Mouse (Mus musculus): Measurements from ENCODE around the gene Ugt1a2.
"Not testable (repeated sequence)": the region's sequence is repeated elsewhere in the genome, so short reads cannot be mapped to it uniquely, and the experiment has no call there.

The Ugt1a2 gene

DNA sequence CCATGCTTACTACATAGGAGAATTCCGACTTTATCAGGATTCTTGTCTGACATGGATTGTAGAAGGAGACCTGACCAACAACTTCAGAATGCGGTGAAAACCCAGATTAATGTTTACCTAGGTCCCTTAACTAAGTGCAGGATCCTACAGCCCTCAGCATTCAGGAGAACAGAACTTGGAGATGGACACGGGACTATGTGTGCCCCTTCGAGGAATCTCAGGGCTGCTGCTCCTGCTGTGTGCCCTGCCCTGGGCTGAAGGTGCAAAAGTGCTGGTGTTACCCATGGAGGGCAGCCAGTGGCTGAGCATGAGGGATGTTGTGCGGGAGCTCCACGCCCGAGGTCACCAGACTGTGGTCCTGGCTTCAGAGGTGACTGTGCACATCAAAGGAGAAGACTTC is at the start of gene Ugt1a2:
Gene Ugt1a2, plus strand, starts transcription at position 146 of the 400 bp plus-strand sequence.
- DNase-seq (ENCODE audit: inconsistent ontology term), result no peak

DNA sequence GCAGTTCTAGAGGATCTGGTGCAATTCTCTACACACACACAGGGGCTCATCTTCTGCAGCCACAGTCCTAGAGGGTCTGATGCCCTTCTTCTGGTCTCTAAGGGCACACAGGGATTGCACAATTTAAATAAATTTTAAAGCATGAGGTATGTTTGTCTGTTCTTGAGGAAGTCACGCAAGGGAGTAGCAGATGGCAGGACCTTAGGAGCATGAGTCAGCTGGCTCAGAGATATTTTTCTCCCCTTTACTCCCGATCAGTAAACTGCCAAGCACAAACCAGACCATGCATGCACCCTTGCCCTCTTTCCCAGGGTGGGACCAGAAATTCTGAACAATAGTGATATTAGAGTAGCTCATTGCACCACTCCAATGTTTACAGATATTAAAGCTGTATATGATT is 42.0 kb upstream of the Ugt1a2 start:
- DNase-seq (ENCODE audit: inconsistent ontology term), result no peak

DNA sequence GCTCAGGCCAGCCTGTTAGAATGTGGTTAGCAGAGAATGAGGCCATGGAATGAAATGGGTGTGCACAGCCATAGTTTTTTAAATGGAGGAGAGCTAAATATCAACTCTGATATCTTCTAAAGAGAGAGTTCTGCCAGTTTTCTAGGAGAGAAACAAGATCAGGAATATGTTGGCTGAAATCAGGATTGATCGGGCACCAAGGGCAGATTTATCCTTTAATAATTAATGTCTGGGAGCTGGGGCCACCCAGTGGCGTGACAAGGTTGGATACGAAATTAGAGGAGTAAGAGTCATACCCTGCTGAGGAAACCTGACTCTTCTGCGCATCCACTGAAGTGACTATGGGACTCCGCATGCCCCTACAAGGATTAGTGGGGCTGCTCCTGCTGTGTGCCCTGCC is 34.7 kb upstream of the Ugt1a2 start, which contains the start of gene Ugt1a5:
Gene Ugt1a5, plus strand, starts transcription at position 302 of the 400 bp plus-strand sequence.
- DNase-seq (ENCODE audit: inconsistent ontology term), result no peak

- not testable (repeated sequence) for DNase-seq (ENCODE audit: inconsistent ontology term)
Measured at GRCm38 (mm10) chr1:88172190-88172589, 28.2 kb upstream of the Ugt1a2 start.

DNA sequence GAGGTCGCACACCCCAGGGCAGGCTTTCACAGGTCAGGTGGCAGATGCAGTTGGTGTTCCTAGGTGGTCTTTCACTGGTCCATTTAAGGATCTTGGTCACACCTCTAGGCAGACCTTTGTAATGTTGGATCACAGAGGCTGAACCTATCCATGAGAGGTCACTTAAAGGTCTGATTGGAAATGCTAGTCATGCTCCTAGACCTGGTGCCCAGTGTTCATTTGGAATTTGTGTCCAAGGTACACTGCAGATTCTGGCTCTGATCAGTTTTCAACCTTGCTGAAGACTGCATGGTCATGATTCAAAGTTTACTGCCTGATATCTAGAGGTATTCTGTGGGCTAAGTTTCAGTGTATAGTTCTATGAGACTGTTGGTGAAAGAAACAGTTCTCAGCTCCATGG is 20.7 kb upstream of the Ugt1a2 start:
- no peak for DNase-seq (ENCODE audit: inconsistent ontology term)

DNA sequence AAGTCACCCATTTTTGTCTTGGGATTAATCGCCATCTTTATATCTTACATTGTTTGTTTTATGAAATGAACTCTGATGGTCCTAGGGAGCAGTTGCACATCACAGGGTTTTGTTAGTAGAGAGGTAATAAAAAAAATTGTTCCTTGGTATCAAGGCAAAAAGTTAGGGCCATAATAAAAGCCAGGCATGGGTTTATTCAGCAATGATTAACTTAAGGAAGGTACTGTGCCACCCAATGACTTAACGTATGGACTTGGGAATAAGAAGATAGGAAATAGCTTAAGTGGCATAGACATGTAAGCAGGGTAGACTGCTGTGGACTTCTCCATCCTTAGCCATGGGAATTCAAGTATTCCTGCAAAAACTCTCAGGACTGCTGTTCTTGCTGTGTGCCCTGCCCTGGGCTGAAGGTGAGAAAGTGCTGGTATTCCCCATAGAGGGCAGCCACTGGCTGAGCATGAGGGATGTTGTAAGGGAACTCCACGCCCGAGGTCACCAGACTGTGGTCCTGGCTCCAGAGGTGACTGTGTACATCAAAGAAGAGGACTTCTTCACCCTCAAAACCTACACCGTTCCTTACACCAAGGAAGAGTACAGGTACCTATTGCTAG is 14.0 kb upstream of the Ugt1a2 start:
- DNase-seq (ENCODE audit: inconsistent ontology term), result no peak

- DNase-seq (ENCODE audit: inconsistent ontology term), result no peak
Measured at GRCm38 (mm10) chr1:88192136-88192535, 8.3 kb upstream of the Ugt1a2 start.

GRCm38 (mm10) chr1:88195687-88196086 is 4.7 kb upstream of the Ugt1a2 start:
- no peak for DNase-seq (ENCODE audit: inconsistent ontology term)

GRCm38 (mm10) chr1:88197443-88197842 is 3.0 kb upstream of the Ugt1a2 start:
- DNase-seq (ENCODE audit: inconsistent ontology term), result no peak

- no peak for DNase-seq (ENCODE audit: inconsistent ontology term)
Measured at GRCm38 (mm10) chr1:88199996-88200395, 405 bp upstream of the Ugt1a2 start.

GRCm38 (mm10) chr1:88205294-88205922 is 5.0 kb downstream of the Ugt1a2 start, which contains the start of gene Dnajb3:
Gene Dnajb3 (minus strand): TSS chr1:88205782.
- peak; percentile 85 for DNase-seq (ENCODE audit: inconsistent ontology term)

DNA sequence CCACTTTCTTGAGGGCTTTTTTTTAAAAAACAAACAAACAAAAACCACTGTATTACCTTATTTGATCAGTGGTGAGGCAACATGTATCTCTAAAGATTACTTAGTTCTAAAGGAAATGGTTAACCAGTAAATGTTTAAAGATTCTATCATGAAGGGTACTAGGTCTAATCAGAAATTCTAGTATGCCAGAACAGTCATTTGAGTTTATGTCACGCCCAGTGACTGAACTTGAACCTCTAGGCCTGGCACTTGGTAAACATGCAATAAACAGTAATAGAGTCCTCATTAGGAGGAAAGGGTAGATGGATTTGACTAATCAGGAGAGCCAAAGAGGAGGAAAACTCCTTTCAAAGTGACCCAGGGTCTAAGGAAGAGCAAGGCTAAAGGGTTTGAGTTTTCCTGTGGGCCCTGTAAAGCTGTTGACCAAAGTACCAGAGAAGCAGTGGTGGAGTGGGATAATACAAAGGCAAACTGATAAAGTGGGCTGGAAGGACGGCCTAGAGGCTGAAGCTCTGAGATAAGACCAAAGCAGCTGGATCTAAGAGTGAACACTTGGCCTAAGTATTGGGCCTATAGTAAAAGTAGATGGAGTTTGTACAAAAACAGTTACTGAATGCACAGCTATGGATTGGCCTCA is 6.6 kb downstream of the Ugt1a2 start:
- DNase-seq (ENCODE audit: inconsistent ontology term), result no peak

DNA sequence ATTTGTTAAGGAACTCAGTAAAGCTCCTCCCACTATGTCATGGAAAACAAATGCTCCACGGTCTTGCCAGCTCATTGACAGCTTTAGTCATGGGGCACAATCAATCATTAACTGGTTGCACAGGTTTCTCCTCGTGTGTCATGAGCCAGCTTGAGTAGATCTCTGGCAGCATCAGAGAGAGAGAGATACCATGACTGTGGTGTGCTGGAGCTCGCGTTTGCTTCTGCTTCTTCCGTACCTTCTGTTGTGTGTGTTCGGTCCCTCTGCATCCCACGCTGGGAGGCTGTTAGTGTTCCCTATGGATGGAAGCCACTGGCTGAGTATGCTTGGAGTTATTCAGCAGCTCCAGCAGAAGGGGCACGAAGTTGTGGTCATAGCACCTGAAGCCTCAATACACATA is 11.4 kb downstream of the Ugt1a2 start, which contains the start of gene Ugt1a1:
Gene Ugt1a1, plus strand, starts transcription at position 148 of the 400 bp plus-strand sequence.
- no peak for DNase-seq (ENCODE audit: inconsistent ontology term)

DNA sequence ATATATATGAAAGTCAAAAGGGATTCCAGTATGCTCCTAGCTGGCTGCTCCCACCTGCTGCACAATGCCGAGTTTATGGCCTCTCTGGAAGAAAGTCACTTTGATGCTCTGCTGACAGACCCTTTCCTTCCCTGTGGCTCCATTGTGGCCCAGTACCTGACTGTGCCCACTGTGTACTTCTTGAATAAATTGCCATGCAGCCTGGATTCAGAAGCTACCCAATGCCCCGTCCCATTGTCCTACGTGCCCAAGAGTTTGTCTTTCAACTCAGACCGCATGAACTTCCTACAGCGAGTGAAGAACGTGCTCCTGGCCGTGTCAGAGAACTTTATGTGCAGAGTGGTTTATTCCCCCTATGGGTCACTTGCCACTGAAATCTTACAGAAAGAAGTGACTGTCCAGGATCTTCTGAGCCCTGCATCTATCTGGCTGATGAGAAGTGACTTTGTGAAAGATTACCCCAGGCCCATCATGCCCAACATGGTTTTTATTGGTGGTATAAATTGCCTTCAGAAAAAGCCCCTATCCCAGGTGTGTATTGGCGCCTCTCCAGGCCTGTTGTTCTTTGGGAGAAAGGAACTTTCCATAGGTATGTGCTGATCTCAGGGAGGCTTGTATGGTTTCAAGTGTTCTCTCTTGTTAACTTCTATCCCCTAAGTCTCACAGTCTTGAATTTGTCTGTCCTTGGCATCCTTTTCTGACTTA is 12.1 kb downstream of the Ugt1a2 start:
- DNase-seq (ENCODE audit: inconsistent ontology term), result peak; percentile 17

- DNase-seq (ENCODE audit: inconsistent ontology term), result peak; percentile 12
Measured at GRCm38 (mm10) chr1:88213061-88213460, 12.7 kb downstream of the Ugt1a2 start.

DNA sequence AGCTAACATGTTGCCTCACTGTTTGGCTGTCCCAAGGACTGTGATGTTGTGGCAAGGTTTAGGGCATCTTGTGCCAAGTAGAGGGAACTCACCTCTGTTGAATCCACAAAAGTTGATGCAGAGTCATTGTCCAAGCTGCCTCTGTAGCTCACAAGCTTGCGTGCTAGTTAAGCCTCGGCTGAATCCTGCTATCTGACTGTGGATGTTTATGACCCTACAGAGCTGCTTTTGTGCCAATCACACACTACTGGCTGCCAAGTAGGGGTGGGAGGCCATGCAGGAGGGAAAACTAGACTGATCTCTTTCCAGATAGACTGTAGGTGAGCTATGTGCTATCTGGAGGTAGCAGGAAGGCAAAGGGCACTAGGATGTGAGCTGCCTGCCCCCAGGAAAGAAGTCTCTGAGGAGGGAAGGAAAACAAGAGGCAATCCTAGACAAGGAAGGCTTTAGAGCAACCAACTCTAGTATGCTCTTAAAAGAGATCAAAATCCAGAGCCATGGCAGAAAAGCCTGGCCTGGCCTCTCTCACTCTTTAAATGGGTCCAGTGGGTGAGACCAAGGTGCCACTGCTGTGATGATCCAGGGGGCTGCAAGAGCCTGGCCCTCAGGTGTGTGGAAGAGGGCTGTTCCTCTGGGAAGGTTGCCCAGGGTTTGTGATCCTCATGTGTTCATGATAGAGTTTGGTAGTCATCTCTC is 13.5 kb downstream of the Ugt1a2 start:
- peak; percentile 15 for DNase-seq (ENCODE audit: inconsistent ontology term)

DNA sequence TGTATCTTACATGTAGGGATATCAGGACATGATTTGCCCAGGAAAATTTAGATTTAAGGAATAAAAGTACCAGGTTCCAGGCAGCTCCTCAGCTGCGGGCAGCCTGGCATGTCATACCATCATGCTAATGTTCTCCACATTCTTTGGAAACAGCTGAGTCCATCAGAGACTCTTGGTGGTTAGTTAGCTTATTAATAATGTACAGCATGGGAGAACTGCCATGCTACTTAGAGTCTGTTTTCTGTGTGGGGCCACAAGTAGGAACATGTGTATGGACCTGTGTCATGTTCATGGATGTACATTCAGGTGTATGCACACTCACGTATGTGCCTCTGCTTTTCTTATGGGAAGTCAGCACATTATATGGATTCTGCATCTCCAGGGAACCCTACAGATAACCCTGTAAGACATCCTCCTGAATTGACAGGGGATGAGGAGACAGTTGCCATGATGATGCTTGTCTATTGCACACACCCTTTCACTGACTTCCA is 14.1 kb downstream of the Ugt1a2 start:
- peak; percentile 13 for DNase-seq (ENCODE audit: inconsistent ontology term)

- peak; percentile 9 for DNase-seq (ENCODE audit: inconsistent ontology term)
Measured at GRCm38 (mm10) chr1:88215466-88216380, 15.3 kb downstream of the Ugt1a2 start.

- peak; percentile 4 for DNase-seq (ENCODE audit: inconsistent ontology term)
Measured at GRCm38 (mm10) chr1:88216551-88216950, 16.1 kb downstream of the Ugt1a2 start.

DNA sequence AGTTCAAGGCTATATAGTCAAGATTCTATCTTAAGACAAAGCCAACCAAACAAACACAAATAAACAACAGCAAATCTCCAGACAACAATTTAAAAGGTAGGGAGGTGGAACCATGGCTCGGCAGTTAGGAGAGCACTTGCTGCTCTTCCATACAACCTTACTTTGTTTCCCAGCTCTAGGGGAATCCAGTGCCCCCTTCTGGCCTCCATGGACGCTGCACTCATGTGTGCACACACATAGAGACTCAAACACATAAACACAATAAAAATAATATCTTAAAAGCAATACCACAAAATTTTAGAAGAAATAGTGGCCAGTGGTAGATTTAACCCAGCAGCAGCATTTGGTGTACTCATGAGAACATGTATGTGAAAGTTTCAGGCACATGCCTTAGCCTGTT is 16.7 kb downstream of the Ugt1a2 start:
- no peak for DNase-seq (ENCODE audit: inconsistent ontology term)

All from Muller cell, postnatal 12 days (primary cell).